Mouse (Mus musculus) adipocyte (in vitro differentiated cells): ENCODE measurements at regions not wholly inside any gene's neighbourhood (a gene's known extent, or its start where the extent isn't known, plus 50 kb on each side); places are given as distances from the start of the nearest gene placed in this dataset.

Experiments used
- DNase-seq: peaks from one replicate; pipeline ENCODE4 v3.0.0-alpha.2; 2016; ENCODE audit warnings: low spot score

DNA sequence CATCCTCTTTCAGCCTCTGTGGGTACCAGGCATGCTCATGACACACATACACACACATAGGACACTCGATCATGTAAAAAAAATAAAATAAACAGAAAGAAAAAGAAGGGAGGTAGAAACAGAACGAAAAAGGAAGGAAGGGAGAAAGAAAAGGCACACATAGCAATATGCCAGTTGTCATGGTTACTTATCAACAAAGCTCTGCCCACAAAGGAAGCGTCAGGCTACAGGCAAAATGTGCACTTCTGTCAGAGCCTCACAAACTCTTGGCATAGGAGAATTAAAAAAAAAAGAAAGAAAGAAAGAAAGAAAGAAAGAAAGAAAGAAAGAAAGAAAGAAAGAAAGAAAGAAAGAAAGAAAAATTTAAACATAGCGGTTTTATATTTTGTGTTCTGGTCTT is 56.9 kb upstream of the Sox2 start:
- no peak for DNase-seq

DNA sequence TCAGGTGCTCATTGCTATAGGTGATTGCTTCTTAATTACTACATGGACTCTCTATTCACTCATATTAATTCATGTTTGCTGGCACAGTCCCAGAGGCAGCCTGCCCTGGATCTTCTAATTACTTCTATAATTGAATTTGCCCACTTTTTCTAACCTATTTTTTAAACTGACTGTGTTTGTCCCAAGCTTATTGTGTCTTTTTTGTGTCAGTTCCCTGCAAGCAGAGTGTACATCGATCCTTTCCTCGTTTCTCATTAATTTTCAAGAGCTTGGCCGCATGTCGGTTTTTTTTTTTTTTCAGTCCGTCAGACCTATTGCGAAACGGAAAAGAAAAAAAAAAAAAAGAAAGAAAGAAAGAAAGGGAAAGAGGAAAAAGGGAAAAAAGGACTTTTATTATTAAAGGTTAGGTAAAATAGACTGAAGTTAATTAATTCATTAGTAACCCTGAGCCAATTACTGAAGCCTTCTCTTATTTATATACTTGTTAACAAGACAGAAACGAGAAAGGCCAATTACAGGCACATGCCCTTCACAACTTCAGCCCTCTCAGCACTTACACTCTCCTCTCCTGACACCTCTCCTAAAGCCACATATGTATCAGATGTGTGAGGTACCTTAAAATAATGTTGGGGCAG is 72.2 kb upstream of the Sox2 start:
- DNase-seq = no peak

DNA sequence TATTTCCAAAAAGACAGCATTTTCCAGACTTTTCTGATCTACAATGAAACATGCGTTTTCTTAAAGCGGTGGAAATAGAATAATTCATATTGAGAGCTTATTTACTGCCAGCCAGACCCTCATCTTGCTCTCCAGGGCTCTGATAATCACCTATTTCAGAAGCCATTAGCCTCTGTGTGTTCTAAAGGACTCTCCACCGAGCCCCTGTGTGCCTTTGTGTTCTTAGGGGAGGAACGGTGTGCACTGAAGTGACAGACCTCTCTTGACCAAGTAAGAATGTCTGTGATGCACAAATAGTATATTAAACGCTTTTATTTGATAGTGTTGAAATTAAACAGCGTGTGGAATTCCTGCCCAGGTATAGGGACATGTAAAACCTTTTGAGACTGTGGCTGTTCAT is 73.1 kb upstream of the Sox2 start:
- no peak for DNase-seq

DNA sequence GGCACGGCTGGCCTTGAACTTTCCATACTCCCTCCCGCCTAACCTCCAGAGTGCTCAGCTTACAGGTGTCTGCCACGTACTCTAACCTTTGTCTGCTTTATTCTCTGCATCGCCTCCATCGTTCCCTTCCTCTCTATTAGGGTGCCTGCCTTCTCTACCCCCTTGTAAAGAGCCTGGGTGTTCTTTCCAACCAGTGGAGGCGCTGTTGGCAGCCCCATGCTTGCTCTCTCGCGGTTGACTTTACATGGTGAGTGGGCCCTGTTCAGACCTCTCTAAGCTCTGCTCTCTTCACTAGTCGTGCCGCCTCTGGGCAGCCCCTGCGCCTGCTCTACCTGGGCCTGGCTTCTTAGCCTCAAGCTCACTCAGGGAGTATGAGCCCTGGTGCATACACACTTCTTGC is 74.0 kb upstream of the Sox2 start:
- no peak for DNase-seq

DNA sequence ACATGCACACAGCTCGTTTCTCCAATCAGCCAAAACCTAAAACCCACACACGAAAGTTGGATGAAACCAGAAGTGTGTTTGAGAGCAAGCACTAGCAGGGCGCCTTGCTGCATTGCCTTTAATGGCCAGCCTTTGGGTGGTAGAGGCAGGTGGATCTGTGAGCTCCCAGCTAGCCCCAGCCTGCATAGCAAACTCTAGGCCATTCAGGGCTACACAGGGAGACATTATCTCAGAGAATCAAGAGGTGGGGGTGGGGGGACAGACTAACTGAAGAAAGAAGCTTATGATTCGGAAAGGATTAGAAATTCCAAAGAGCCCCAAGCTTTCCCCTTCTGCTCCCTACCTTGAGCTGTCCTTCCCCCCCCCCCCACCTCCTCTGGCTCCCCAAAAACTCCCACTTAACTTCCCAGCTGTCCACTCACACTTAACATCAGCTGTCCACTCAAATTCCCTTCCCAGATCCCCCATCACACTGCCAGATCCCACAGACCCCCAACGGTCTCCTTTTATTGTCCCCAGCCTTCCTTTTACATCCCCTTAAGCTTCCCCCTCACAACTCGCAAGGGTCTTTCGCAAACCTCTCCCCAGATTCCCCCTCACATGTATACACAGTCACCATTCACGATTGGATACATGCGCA is 75.4 kb upstream of the Sox2 start:
- DNase-seq = no peak

DNA sequence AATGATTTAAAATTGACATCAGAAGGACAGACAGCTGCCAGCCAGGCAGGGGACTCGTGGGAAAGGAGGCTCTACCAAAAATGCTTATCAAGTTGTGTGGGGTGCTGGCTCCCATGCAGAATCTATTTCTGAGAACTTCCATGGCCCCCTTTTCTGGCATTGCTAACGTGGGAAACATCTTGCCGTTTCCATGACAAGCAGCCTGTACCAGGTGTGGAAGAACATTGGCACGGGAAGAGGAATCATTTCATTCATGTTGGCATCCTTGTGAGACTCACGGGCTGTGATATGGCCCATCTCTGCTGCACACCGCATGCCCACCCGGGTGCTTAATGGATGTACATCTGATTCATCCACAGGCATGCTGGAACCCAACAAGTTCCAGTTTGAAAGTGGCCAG is 76.9 kb upstream of the Sox2 start:
- DNase-seq = no peak

DNA sequence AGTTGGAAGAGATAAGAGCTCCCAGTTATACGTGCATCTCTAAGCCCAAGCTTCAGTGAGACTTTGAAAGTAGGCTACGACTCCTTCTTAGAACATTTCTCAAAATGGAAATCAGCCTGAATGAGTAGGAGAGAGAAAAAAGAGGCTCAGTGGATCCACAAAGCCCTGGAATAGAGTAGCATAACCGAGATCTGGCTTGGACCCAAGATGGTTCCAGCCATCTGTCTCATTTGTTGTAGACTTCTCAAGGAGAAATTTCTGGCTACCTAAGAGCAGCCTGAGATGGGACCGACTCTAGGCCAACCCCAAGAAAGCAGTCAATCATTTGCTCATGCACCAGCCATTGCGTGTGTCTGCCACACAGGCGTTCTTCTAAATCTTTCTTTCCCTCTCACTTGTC is 78.1 kb upstream of the Sox2 start:
- no peak for DNase-seq

DNA sequence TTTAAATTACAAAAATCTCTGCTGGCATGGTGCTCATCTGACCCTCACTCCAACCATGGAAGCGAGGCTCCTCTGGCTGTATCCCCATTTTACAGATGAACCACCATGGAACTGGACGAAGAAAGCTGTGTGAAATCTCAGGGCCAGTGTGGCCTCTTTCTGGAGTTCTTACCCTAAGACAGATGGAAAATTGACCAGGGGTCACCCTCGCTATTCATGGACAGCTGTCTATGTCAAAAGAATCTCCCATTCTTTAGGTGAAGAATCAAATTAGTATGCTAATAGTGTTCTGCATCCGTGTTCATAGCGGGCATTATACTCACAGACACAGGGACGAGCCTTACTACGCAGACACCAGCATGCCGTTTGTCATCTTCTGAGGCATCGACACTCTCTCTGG is 78.6 kb upstream of the Sox2 start:
- no peak for DNase-seq

DNA sequence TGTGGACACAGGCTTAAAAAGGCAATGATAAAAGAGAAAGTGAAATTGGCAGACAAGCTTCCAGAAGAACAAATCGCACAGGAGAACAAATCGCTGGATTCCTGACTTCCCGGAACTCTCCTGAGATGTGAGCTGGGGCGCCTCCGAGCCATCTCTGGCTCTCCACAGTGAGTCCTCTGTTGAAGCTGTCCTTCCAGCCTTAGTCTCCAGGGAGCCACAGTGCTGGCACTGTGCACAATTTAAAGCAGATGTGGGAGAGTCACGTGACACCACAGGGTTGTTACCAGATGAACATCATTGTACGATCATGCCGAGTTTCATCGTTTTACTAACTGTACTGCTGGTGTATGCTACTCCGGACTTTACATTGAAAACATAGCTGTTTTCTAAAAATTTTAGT is 80.2 kb upstream of the Sox2 start:
- peak; percentile 37 for DNase-seq

DNA sequence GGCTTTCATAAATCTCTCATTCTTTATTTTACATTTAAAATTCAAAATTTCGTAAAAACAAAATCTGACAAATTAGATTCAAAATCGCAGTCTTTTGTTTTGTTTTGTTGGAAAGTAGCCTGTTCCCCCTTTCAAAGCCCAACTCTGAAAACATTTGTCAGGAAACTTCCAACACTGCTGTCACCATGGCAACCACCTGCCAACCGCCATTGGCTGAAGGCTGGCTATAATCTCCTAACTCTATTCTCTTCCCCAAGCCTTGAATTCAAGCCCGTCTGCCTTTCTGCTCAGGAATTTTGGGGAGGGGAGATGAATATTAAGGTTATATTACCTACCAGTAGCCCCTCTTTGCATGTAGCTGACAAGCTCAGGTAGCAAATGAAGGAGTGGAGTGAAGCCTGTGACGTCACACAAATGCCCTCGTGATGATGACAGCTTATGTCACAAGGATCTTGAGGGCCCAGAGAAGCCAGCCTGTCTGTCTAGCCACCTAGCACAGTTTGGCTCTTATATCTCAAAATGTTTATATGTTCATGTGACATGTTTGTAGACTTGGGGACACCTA is 82.0 kb upstream of the Sox2 start:
- no peak for DNase-seq

DNA sequence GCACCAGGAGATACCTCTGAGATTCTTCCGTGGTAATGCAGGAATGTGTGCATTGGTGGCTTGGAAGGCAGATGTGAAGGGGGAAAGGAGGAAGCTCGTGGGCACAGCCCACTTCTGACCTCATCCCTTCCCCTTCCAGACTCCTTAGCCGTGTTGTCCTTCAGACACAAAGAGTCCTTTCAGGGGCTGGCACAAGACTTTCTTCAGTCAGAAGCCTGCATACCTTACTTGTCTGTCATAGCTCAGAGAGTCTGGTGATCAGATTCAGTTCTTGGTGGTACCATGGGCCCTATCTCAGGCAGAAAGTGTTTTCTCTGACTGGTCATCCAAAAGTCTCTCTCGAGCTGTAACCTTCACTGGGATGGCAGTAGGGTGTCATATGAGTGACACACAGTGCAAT is 84.8 kb upstream of the Sox2 start:
- no peak for DNase-seq

DNA sequence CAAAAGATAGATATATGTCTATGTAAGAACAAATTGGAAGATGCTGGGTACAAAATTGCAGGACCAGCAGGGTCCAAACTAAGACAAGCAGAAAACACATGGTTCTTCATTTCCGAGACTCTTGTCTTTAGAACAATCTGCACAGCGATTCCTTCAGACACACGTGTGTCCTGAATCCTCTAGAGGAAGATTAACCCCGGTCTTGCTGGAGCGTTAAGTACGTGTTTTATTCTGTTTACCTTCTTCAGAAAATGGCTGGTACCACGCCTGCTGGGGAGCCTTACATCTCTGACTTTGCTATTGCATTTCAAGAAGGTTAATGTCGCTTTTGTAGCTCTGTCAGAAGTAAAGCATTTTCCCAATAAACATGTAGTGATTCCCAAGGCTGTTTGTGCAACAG is 87.3 kb upstream of the Sox2 start:
- DNase-seq = no peak

DNA sequence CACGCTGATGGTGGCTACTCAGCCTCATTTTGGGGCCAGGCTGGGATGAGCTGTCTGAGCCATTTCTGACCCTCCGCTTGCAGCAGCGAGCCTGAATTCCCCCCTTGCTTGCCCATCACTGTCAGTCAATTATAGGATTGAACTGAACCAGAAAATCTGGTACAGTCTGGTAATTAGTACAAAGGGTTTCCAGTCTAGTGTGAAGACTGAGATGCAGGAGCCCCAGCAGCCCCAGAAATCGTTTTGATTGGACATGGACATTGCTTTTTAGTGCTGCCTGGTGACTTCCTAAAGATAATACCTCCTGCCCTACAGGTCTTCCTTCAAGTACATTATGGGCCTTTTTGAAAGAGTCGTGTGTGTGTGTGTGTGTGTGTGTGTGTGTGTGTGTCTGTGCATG is 88.5 kb upstream of the Sox2 start:
- DNase-seq = no peak

DNA sequence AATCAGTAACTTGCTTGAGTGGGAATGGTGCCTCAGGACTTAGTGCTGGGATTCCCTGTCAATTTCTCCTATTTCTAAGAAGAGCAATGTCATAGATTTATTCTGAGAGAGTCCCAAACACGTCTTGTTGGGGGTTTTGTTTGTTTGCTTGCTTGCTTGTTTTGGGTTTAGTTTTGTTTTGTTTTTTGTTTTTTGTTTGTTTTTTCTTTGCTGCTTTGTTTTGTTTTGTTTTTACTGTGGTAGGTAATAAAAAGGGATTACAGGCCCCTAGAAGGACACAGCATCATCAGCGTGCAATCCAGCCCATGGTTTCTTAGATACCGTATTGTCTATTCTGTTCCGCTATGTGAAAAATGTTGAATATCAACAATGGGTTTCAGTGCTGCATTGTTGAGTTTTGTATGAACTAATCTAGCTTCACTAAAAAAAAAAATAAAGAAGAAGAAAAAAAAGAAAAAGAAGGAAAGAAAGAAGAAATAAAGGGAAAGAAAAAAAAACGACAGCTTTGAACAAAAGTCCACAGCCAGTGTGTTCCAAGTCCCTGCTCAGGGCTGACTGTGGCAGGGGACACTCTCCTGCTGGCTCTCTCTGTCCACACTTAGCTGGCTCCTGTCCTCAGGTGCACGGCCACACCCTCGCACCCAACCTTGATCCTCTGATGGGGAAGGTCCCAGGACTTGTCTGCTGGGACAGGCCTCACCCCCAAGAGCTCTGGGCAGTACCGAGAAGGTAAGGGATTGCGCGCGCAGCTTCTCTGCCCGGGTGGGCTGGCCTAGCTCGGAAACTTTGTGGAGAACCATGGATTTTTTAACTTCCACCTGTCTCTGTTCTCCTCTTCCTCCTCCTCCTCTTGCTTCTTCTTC is 90.1 kb upstream of the Sox2 start:
- DNase-seq = no peak

DNA sequence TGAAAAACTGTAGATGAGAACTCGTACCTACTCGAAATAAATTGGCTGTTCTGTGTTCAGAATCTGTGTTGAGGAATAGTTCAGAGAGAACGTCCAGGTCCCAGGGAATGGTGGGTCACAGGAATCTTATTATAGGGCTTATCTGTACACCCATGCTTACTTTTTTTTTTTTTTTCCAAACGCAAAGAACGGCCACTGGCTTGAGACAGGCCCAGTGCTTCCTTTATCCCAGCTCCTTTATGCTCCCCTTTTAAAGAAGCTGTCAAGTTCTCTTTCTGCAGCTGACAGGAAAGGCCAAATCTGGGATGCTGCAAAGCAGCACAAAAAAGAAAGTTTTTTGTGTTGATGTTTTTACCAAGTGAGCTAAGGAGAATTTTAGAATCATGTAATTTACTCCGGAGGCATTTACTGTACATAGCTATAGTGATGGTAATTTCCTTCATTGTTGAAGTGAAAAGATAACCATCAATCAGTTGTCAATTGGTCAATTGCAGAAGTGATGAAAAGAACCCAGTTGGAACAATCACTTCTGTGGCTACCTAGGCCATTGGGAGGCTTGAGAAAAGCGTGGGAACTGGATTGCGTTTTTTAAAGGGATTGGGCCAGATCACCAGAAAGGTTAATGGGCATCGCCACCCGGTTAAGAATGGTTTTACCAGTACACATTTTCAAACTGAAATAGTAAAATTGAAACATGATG is 91.2 kb upstream of the Sox2 start:
- no peak for DNase-seq

DNA sequence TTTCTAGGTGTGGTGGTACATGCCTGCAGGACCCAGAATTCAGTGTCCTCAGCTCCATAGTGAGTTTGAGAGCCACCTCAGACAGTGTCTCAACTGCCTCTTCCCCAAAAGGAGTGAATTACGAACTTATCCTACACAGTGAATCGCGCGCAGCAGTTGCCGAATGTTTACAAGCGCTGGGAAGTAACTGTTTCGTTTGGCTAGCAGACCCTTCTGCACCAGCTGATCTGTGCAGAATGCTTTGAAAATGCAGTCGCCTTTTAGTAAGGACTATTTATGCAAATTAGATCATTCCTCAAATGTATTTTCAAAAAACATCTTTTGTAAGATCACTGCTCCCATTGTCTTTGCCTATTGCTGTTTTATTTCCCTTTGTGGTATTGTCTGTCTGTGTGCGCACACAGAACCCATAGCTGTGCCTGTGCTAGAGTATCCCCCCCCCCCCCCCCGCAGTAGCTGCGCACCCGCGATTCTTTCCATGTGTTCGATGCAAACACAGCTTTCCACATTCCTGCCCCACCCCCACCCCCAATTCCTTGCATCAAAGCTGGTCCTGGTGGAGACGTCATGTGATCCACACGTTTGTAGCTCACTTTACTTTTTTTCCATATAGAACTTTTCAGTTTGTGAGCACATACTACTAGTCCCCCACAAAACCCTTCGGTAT is 97.5 kb upstream of the Sox2 start:
- DNase-seq = no peak

DNA sequence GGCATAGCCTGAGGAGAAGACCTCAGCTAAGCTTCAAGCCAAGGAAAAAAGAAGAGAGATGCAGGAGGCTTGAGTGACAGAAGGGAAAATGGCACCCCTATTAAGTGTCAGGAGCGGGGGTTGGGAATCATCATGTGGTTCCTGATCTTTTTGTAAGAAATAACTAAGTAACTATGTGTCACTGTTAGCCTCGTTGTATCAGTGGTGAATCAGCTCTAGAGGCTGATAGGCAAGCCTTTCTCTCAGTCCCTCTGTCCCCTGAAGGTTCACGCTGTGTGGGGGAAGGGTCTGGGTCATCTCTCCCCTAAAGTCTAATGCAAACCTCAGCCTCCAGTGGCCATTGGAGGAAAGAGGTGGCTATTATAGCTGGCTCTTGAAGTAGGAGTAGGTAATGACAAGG is 99.1 kb upstream of the Sox2 start:
- DNase-seq = no peak

DNA sequence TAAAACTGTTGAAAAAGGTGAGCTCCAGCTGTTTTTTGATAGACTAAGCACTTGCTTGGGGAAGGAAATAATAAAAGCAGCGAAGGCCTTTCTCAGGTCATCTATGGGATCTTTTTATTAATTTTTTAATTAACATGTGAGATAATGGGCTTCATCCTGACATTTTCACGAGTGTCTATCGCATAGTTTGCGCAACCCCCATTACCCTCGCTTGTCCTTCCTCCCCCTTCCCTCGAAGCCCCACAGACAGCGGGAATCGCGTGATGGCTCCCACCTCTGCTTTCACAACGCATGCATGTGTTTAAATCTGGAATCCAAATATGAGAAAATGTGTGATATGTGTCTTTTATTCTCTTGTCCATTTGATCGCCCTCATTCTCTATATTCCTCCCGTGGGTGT is 100.0 kb upstream of the Sox2 start:
- DNase-seq = no peak

DNA sequence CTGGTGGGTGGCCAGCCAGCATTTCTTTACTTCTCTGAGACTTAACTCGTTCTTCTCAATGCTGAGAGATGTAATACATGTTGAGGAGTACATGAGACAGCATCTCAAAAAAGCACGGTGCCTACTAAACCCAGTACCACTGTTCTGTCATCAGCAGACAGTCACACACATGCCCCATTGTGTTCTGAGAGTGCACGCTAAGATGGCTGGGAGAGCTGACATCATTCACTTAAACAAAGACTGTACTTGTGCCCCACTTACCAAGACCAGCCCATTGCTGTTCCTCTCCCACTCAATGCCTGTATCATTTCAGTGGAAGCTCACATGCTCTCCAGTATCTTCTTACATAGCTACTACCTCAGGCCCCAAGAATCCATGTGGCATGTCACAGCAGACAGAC is 117.8 kb upstream of the Sox2 start:
- DNase-seq = no peak

DNA sequence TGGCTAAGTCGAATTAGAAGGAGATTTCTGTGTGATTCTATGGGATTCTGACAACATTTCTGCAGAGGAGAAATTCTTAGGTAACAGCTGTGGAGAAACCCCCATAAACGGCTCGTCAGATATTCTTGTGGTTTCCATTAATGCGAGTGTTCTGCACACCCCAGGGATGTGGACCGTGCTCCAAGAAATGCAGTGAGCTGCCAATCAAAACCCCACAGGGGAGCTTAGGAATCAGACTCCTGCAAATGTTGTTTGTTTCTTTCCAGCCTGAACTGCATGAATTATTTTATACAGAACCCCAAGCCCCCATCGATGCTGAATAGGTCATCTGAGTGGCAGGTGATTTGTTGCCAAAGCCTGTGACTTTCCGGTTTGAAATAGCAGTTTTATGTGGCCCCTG is 118.4 kb upstream of the Sox2 start:
- DNase-seq = no peak

DNA sequence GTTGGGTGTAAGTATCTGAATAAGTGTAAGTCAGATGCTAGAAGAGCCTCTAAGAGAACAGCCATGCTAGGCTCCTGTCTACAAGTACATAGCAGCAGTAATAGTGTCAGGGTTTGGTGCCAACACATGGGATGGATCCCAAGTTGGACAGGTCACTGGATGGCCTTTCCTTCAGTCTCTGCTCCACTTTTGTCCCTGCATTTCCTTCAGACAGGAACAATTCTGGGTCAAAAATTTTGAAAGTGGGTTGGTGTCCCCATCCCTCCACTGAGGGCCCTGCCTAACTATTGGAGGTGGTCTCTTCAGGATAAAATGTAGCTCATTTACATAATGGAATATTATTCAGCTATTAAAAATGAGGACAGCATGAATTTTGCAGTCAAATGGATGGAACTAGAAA is 122.7 kb upstream of the Sox2 start:
- no peak for DNase-seq

DNA sequence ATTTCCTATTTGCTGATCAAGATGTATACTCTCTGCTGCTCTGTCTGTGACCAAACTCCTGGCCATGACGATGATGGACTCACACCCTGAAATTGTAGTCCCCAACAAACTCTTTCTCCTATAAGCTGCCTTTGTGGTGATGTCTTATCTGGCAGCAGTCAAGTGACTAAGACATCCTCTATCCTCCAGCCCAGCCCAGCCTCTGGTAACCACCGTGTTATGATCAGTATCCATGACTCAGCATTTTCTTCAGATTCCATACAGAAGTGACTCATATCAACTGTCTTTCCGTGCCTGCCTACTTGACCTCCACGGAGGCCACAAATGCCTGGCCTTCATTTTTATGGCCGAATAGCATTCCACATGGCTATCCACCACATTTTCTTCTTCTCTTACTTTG is 124.5 kb upstream of the Sox2 start:
- no peak for DNase-seq
